Mouse (Mus musculus) erythroblast, embryonic 14.5 days (primary cell): ENCODE data around the gene Lman1l.

Experiments
- GATA1 ChIP-seq: IDR thresholded peaks from 2 replicates; pipeline ENCODE4 v1.6.1; 2012; ENCODE audit warnings: low read length, inconsistent platforms, mixed read lengths
- TAL1 ChIP-seq: IDR thresholded peaks from 3 replicates; pipeline ENCODE4 v1.6.1; 2012; ENCODE audit warnings: low read length, inconsistent platforms, mixed read lengths

DNA sequence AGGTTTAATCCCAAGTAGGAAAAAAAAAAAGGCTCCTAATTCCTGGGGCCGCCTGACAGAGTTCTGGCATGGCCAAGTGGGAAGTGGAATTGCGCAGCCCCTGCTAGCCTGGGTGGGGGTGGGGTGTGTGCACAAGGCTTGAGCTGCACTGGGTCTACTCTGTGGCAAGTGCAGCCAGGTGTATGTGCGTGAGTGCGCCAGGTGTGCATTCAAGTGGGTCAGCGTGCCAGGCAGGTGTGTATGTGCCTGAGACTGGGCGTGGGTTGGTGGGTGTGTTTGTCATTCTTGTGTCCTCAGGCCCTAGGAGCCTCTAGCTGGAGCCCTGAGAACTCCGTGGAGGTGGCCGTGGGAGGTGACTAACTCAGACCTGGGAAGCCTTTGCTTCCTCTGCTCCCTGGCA is 46.0 kb upstream of the Lman1l start:
- TF ChIP-seq TAL1 (no peak), GATA1 (no peak)
